Comparison of ENCODE assay signal across 8 mouse cellular contexts in genomic region chr6:8066208-8066607, GRCm38 (mm10).
DNase-seq lines count a peak whose midpoint lies in the region; ATAC-seq lines count a peak whose summit lies in the region.

No protein-coding gene starts in this region.

- H3K4me3 ChIP-seq in heart, embryonic 12.5 days: no peak overlapping the region
- no peak overlapping the region for H3K4me3 ChIP-seq in embryonic facial prominence, embryonic 11.5 days (ENCODE audit: low read depth, low read length)

- peak; percentile 38 to 77 for DNase-seq in heart, adult 18-20 months
- peak; percentile 39 to 43 for DNase-seq in B cell, adult 2 months
- DNase-seq in adrenal gland, postnatal 10 days: peak; percentile 69
- DNase-seq in embryonic facial prominence, embryonic 11.5 days (ENCODE audit: low spot score): peak; percentile 62
- peak; percentile 35 to 74 for DNase-seq in kidney, postnatal 36 days
- DNase-seq in lung, postnatal 25 days (ENCODE audit: low spot score): peak; percentile 37
- DNase-seq in yolk sac, embryonic 10.5 days (ENCODE audit: low spot score): peak; percentile 24

- no peak overlapping the region for H3K4me2 ChIP-seq in heart, embryonic 12.5 days
- H3K4me2 ChIP-seq in embryonic facial prominence, embryonic 11.5 days (ENCODE audit: low read depth, low read length): no peak overlapping the region

- no peaks in the 10 kb centered on the region for H3K36me3 ChIP-seq in heart, embryonic 12.5 days
- no peaks in the 10 kb centered on the region for H3K36me3 ChIP-seq in embryonic facial prominence, embryonic 11.5 days (replicated peaks; ENCODE audit: control insufficient read depth, insufficient read depth, low read depth, low read length)

- WGBS in heart, embryonic 12.5 days: 29% methylated on average over 3 of the region's 3 CpGs
- 43% methylated on average over 3 of the region's 3 CpGs for WGBS in embryonic facial prominence, embryonic 11.5 days

- H3K27ac ChIP-seq in heart, embryonic 12.5 days (ENCODE audit: poor library complexity, severe bottlenecking): no peak overlapping the region
- no peak overlapping the region for H3K27ac ChIP-seq in embryonic facial prominence, embryonic 11.5 days (replicated peaks; ENCODE audit: low read depth, low read length)

- ATAC-seq in heart, embryonic 12.5 days (ENCODE audit: insufficient number of reproducible peaks, low FRiP score): no peak
- ATAC-seq in embryonic facial prominence, embryonic 11.5 days (replicated peaks; ENCODE audit: insufficient number of reproducible peaks, low FRiP score, low TSS enrichment, low read depth): 0 out of 2 replicates have a peak, but pooled peaks have one; percentile 18

- H3K4me1 ChIP-seq in heart, embryonic 12.5 days (replicated peaks): no peaks in the 10 kb centered on the region
- H3K4me1 ChIP-seq in embryonic facial prominence, embryonic 11.5 days (ENCODE audit: control insufficient read depth, insufficient read depth, low read length): no peaks in the 10 kb centered on the region

- H3K27me3 ChIP-seq in heart, embryonic 12.5 days (replicated peaks): no peaks in the 10 kb centered on the region
- no peaks in the 10 kb centered on the region for H3K27me3 ChIP-seq in embryonic facial prominence, embryonic 11.5 days (ENCODE audit: control insufficient read depth, insufficient read depth, low read length)

- H3K9ac ChIP-seq in heart, embryonic 12.5 days: no peak overlapping the region
- no peak overlapping the region for H3K9ac ChIP-seq in embryonic facial prominence, embryonic 11.5 days (replicated peaks; ENCODE audit: low read length)

- no peaks in the 10 kb centered on the region for H3K9me3 ChIP-seq in heart, embryonic 12.5 days (replicated peaks)
- H3K9me3 ChIP-seq in embryonic facial prominence, embryonic 11.5 days (replicated peaks; ENCODE audit: control insufficient read depth, low read length): no peaks in the 10 kb centered on the region
